Mouse (Mus musculus): ENCODE measurements around the gene Fkbpl. TPM values are rescaled to one million over a fixed set of nuclear protein-coding genes. Genes with fewer than 3 reads are reported as not detected.

The Fkbpl gene
- 15.4 and 17.9 TPM in 2 replicates for polyA plus RNA-seq (2015; fragmentation: Nextera tagmentation; extraction: Ambion mirVana)

DNA sequence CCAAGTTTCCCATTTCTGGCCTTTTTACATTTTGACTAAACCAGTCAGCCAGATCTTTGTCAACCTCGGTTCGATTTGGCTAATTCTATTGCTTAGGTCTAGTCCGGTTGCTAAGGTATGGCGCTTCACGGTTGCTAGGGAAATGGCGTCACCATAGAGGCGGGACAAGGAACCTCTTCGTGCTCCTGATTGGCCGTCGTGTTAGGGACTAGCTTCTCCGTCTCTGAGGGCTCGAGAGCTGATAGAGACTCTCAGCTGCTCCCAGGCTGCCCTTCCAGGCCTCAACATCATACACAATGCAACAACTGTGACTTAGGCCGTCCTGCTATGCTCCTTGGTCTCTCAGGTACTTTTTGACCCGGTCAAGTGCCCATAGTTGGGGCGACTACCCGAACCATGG is at the start of gene Fkbpl:
Gene Fkbpl, plus strand, starts transcription at position 157 of the 400 bp plus-strand sequence.
- H3K9ac ChIP-seq (ENCODE audit: low read depth, low read length), result peak within 1 kb of the TSS; percentile 70
- peak; percentile 77 for ATAC-seq
- peak within 1 kb of the TSS; percentile 62 for H3K4me3 ChIP-seq (ENCODE audit: low read depth, low read length)
- peak within 1 kb of the TSS; percentile 76 for H3K27ac ChIP-seq (ENCODE audit: low read length)
- under 1% methylated on average over 16 of the region's 16 CpGs for WGBS
- H3K4me1 ChIP-seq (ENCODE audit: control insufficient read depth, insufficient read depth, low read length), result peaks cover 29% of the 10 kb centered on the region
- H3K36me3 ChIP-seq (ENCODE audit: control insufficient read depth, insufficient read depth, low read length), result peaks cover 6% of the 10 kb centered on the region
- peak within 1 kb of the TSS; percentile 70 for H3K4me2 ChIP-seq (ENCODE audit: low read length)
- no peaks in the 10 kb centered on the region for H3K27me3 ChIP-seq (ENCODE audit: control insufficient read depth, insufficient read depth, low read depth, low read length)
- no peaks in the 10 kb centered on the region for H3K9me3 ChIP-seq (replicated peaks; ENCODE audit: control insufficient read depth, low read length, poor library complexity, severe bottlenecking)

DNA sequence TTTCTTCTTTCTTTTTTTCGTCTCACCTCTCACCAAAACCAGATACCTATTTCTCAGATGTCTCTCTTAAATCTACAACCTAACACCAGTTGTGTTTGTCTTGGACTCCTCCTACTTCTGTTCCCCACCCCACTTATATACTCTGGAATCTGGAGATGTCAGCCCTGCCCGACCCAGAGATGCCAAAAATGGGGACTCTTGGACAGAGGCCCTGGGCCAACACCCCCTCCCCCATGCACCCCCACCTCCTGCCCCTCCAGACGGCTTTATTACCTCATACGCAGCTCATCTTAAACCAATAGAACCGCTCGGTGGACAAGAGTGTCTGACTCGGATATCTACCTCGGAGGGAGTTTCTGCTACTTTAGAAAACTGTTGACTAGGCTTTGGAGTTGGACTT is 48.5 kb upstream of the Fkbpl start:
- H3K4me2 ChIP-seq (ENCODE audit: low read length), result no peak overlapping the region
- no peak overlapping the region for H3K4me3 ChIP-seq (ENCODE audit: low read depth, low read length)
- H3K27ac ChIP-seq (ENCODE audit: low read length), result no peak overlapping the region
- ATAC-seq, result no peak
- WGBS, result 77% methylated on average over 8 of the region's 8 CpGs
- no peaks in the 10 kb centered on the region for H3K9me3 ChIP-seq (replicated peaks; ENCODE audit: control insufficient read depth, low read length, poor library complexity, severe bottlenecking)
- H3K4me1 ChIP-seq (ENCODE audit: control insufficient read depth, insufficient read depth, low read length), result peaks cover 23% of the 10 kb centered on the region
- H3K27me3 ChIP-seq (ENCODE audit: control insufficient read depth, insufficient read depth, low read depth, low read length), result no peaks in the 10 kb centered on the region
- H3K9ac ChIP-seq (ENCODE audit: low read depth, low read length), result no peak overlapping the region
- peaks cover 21% of the 10 kb centered on the region for H3K36me3 ChIP-seq (ENCODE audit: control insufficient read depth, insufficient read depth, low read length)

DNA sequence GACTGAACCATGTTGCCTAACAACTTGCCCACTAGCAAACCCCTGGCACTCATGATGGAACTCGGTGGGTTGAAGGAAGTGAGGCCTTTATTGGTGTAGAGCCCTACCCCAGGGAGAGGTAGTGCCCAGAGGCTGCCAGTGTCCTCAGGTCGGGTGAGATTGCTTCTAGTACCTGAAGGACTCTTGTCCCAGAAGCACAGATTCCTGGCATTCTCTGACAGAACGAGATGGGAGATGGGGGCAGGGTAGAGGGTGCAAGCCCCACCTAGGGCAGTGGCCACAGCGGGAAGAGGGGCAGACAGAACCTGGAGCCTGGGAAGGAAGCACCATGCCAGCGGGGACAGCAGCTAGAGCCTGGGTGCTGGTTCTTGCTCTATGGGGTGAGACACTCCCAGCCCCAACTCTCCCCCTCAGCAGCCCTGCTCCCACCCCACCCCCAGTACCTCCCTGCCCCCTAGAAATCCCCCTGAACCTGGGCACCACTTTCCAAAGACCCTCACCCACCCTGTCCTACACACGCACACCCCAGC is 46.9 kb upstream of the Fkbpl start, which contains the start of gene Ager:
Gene Ager, plus strand, starts transcription at position 297 of the 530 bp plus-strand sequence.
- Histone ChIP-seq H3K4me1 (ENCODE audit: control insufficient read depth, insufficient read depth, low read length) (peaks cover 23% of the 10 kb centered on the region), H3K27ac (ENCODE audit: low read length) (no peak within 1 kb of the TSS), H3K4me3 (ENCODE audit: low read depth, low read length) (no peak within 1 kb of the TSS), H3K4me2 (ENCODE audit: low read length) (no peak within 1 kb of the TSS), H3K36me3 (ENCODE audit: control insufficient read depth, insufficient read depth, low read length) (peaks cover 21% of the 10 kb centered on the region), H3K9me3 (replicated peaks; ENCODE audit: control insufficient read depth, low read length, poor library complexity, severe bottlenecking) (no peaks in the 10 kb centered on the region), H3K9ac (ENCODE audit: low read depth, low read length) (no peak within 1 kb of the TSS), H3K27me3 (ENCODE audit: control insufficient read depth, insufficient read depth, low read depth, low read length) (no peaks in the 10 kb centered on the region)
- ATAC-seq, result no peak
- 37% methylated on average over 4 of the region's 6 CpGs for WGBS

DNA sequence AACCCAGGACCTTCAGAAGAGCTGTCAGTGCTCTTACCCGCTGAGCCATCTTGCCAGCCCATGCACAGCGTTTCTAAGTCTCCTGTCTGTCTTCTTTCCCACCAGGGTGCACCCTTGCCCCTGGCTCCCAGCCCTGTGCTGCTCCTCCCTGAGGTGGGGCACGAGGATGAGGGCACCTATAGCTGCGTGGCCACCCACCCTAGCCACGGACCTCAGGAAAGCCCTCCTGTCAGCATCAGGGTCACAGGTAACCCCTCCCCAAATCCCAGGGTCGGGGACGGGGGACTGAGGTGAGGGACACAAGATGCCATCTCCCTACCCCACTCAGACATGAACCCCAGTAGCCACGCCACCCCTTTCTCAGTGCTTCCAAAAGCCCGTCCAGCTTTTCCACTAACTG is 44.7 kb upstream of the Fkbpl start:
- H3K27me3 ChIP-seq (ENCODE audit: control insufficient read depth, insufficient read depth, low read depth, low read length), result no peaks in the 10 kb centered on the region
- WGBS, result 76% methylated on average over 9 of the region's 9 CpGs
- peaks cover 12% of the 10 kb centered on the region for H3K4me1 ChIP-seq (ENCODE audit: control insufficient read depth, insufficient read depth, low read length)
- H3K36me3 ChIP-seq (ENCODE audit: control insufficient read depth, insufficient read depth, low read length), result peaks cover 18% of the 10 kb centered on the region
- H3K27ac ChIP-seq (ENCODE audit: low read length), result no peak overlapping the region
- no peak overlapping the region for H3K9ac ChIP-seq (ENCODE audit: low read depth, low read length)
- H3K4me2 ChIP-seq (ENCODE audit: low read length), result no peak overlapping the region
- ATAC-seq, result no peak
- H3K9me3 ChIP-seq (replicated peaks; ENCODE audit: control insufficient read depth, low read length, poor library complexity, severe bottlenecking), result no peaks in the 10 kb centered on the region
- H3K4me3 ChIP-seq (ENCODE audit: low read depth, low read length), result no peak overlapping the region

DNA sequence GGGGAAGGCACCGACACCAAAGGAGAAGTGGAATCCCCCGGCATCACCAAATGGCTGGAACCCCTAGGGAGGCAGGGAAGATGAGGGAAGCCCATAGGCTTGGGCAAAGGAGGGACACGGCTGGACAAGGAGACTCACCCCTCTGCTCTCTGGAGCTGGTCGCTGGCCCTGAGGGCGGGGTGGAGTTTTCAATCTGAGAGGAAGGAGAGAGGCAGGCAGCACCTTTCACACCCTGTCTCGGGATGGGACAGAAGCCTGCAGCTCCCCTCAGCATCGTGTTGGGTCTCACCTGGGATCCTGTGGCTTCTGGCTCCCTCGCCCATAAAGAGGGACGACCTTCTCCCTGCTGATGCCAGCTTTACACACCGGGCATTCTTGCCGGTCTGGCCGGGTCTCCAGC is 42.8 kb upstream of the Fkbpl start:
- peaks cover 7% of the 10 kb centered on the region for H3K36me3 ChIP-seq (ENCODE audit: control insufficient read depth, insufficient read depth, low read length)
- no peak for ATAC-seq
- WGBS, result 86% methylated on average over 12 of the region's 12 CpGs
- H3K9ac ChIP-seq (ENCODE audit: low read depth, low read length), result no peak overlapping the region
- no peaks in the 10 kb centered on the region for H3K27me3 ChIP-seq (ENCODE audit: control insufficient read depth, insufficient read depth, low read depth, low read length)
- no peak overlapping the region for H3K27ac ChIP-seq (ENCODE audit: low read length)
- H3K4me2 ChIP-seq (ENCODE audit: low read length), result no peak overlapping the region
- H3K4me3 ChIP-seq (ENCODE audit: low read depth, low read length), result no peak overlapping the region
- H3K9me3 ChIP-seq (replicated peaks; ENCODE audit: control insufficient read depth, low read length, poor library complexity, severe bottlenecking), result no peaks in the 10 kb centered on the region
- peaks cover 20% of the 10 kb centered on the region for H3K4me1 ChIP-seq (ENCODE audit: control insufficient read depth, insufficient read depth, low read length)

DNA sequence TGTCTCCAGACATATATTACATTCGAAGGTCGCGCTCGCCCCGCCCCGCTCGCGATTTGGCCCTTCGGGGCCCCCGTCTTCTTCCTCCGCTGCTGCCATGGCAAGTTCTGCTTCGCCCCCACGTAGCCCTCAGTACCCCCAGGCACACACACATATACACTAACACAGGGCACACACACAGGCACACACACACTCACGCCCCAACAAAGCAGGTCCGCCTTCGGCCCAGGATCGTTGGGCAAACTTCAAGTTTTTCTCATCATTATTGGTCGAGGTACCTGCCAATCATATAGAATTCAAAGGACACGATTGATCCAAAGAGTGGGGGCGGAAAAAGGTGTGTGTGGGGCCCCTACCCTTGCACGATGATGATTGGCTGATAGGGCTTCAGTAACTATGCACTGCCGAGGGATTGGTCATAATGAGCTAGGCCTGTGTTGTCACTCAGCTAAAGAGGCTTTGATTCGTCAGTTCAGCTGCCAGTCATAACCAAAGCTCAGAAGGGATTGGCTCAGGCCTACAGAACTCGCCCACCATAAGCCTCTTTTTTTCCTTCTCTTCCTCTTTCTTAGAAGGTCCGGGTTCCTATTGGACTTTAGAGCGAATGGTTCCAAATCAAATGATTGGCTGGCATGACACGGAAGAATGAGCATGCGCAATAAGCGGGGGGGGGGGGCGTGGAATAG is 41.0 kb upstream of the Fkbpl start, which contains the start of gene Rnf5:
Gene Rnf5, minus strand, starts transcription at position 316 of the 686 bp plus-strand sequence.
- WGBS, result under 1% methylated on average over 30 of the region's 30 CpGs
- Histone ChIP-seq H3K9me3 (replicated peaks; ENCODE audit: control insufficient read depth, low read length, poor library complexity, severe bottlenecking) (no peaks in the 10 kb centered on the region), H3K4me3 (ENCODE audit: low read depth, low read length) (peak within 1 kb of the TSS; percentile 88), H3K27me3 (ENCODE audit: control insufficient read depth, insufficient read depth, low read depth, low read length) (no peaks in the 10 kb centered on the region), H3K36me3 (ENCODE audit: control insufficient read depth, insufficient read depth, low read length) (peaks cover 7% of the 10 kb centered on the region), H3K27ac (ENCODE audit: low read length) (peak within 1 kb of the TSS; percentile 85), H3K9ac (ENCODE audit: low read depth, low read length) (peak within 1 kb of the TSS; percentile 98), H3K4me1 (ENCODE audit: control insufficient read depth, insufficient read depth, low read length) (peaks cover 35% of the 10 kb centered on the region), H3K4me2 (ENCODE audit: low read length) (peak within 1 kb of the TSS; percentile 94)
- ATAC-seq, result peak; percentile 95

DNA sequence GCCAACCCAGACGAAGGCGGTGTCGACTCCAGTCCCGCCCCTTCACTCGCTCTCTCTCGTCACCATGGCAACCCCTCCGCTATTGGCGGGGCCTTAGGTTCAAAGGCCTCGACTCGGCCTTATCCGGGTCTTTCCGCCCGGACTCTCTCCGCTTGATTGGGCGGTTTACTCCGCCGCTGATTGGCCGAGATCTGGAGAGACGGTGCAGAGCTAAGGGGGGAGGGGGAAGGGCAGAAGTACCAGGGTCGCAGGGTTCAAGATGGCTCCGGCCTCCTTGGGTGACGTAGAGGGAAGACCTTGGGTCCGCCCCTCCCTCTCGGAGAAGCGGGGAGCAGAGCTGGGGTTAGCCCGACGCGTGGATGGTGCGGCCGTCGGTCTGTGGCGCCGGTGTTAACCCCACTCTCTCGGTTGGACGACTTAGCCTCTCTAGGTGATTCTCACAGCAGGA is 40.5 kb upstream of the Fkbpl start, which contains the start of gene Agpat1:
Gene Agpat1, plus strand, starts transcription at position 202 of the 448 bp plus-strand sequence.
- Histone ChIP-seq H3K4me3 (ENCODE audit: low read depth, low read length) (peak within 1 kb of the TSS; percentile 88), H3K9me3 (replicated peaks; ENCODE audit: control insufficient read depth, low read length, poor library complexity, severe bottlenecking) (no peaks in the 10 kb centered on the region), H3K4me1 (ENCODE audit: control insufficient read depth, insufficient read depth, low read length) (peaks cover 40% of the 10 kb centered on the region), H3K27me3 (ENCODE audit: control insufficient read depth, insufficient read depth, low read depth, low read length) (no peaks in the 10 kb centered on the region), H3K4me2 (ENCODE audit: low read length) (peak within 1 kb of the TSS; percentile 94), H3K9ac (ENCODE audit: low read depth, low read length) (peak within 1 kb of the TSS; percentile 98), H3K27ac (ENCODE audit: low read length) (peak within 1 kb of the TSS; percentile 85), H3K36me3 (ENCODE audit: control insufficient read depth, insufficient read depth, low read length) (peaks cover 7% of the 10 kb centered on the region)
- 0% methylated on average over 34 of the region's 35 CpGs for WGBS
- peak; percentile 89 for ATAC-seq

DNA sequence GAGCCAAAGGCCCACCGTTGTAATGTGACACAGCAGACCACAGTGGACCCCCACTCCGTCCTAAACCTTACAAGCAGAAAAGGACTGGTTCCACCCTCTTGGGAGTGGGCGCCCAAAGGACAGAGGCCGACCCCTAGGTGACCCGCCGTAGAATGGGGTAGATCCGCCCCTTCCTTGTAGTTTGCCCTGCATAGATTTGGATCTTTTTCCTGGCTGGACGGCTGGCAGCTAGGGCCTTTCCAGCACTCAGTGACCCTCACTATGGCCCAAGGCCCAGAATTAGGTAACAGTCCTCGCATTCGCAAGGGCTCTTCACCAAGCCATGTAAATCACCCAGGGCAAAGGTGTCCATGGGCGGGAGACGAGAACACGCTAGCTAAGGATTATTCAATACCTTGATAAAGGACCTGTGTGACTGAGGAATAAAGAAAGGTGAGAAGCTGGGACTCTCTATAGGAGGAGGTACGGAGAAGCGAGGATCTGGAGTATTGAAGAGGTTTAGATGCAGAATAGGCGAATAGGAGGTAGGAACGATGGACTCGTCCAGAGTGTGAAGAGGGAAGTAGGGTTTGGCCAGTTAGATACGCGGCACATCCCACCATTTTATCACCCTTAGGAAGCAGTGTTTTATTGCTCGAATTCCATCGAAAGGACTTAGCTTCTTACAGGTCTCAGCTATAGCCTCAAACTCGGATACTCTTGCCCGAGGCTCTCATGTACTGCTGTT is 39.9 kb upstream of the Fkbpl start:
- peak overlapping the region; percentile 98 for H3K9ac ChIP-seq (ENCODE audit: low read depth, low read length)
- H3K27me3 ChIP-seq (ENCODE audit: control insufficient read depth, insufficient read depth, low read depth, low read length), result no peaks in the 10 kb centered on the region
- peak overlapping the region; percentile 88 for H3K4me3 ChIP-seq (ENCODE audit: low read depth, low read length)
- no peak for ATAC-seq
- H3K36me3 ChIP-seq (ENCODE audit: control insufficient read depth, insufficient read depth, low read length), result peaks cover 7% of the 10 kb centered on the region
- peak overlapping the region; percentile 79 for H3K27ac ChIP-seq (ENCODE audit: low read length)
- WGBS, result 19% methylated on average over 24 of the region's 24 CpGs
- H3K9me3 ChIP-seq (replicated peaks; ENCODE audit: control insufficient read depth, low read length, poor library complexity, severe bottlenecking), result no peaks in the 10 kb centered on the region
- H3K4me1 ChIP-seq (ENCODE audit: control insufficient read depth, insufficient read depth, low read length), result peaks cover 41% of the 10 kb centered on the region
- H3K4me2 ChIP-seq (ENCODE audit: low read length), result peak overlapping the region; percentile 94

Data from midbrain, embryonic 16.5 days (tissue).